Mouse (Mus musculus) spleen, adult 18-20 months (tissue): ENCODE measurements around the gene Tgfb1.

Experiments
- DNase-seq, 2 experiments: peaks; one replicate each; pipeline ENCODE4 v3.0.0; 2022; ENCODE audit warnings: mixed read lengths in 2 of 2

The Tgfb1 gene

GRCm38 (mm10) chr7:25676085-25676781, 10.6 kb upstream of the Tgfb1 start:
- no peak for DNase-seq

- DNase-seq, result no peak
Measured at GRCm38 (mm10) chr7:25677013-25677412, 9.8 kb upstream of the Tgfb1 start.

GRCm38 (mm10) chr7:25679971-25680370, 6.8 kb upstream of the Tgfb1 start:
- no peak for DNase-seq

GRCm38 (mm10) chr7:25680514-25681258, 6.1 kb upstream of the Tgfb1 start, which contains the start of gene B9d2:
Gene B9d2, plus strand, starts transcription at chr7:25680780.
- DNase-seq, result peak; percentile 98 to 99

- peak; percentile 25 to 30 for DNase-seq
Measured at GRCm38 (mm10) chr7:25681341-25682231, 5.2 kb upstream of the Tgfb1 start.

- peak; percentile 60 to 65 for DNase-seq
Measured at GRCm38 (mm10) chr7:25683474-25684180, 3.2 kb upstream of the Tgfb1 start.

- no peak for DNase-seq
Measured at GRCm38 (mm10) chr7:25684659-25685058, 2.1 kb upstream of the Tgfb1 start.

- no peak for DNase-seq
Measured at GRCm38 (mm10) chr7:25685926-25686470, 804 bp upstream of the Tgfb1 start.

GRCm38 (mm10) chr7:25687811-25688401, 1.1 kb downstream of the Tgfb1 start:
- peak; percentile 74 to 86 for DNase-seq

- DNase-seq, result peak; percentile 82 to 83
Measured at GRCm38 (mm10) chr7:25688810-25689586, 2.2 kb downstream of the Tgfb1 start.

GRCm38 (mm10) chr7:25689603-25690021, 2.8 kb downstream of the Tgfb1 start:
- DNase-seq, result no peak

- no peak for DNase-seq
Measured at GRCm38 (mm10) chr7:25690051-25690450, 3.2 kb downstream of the Tgfb1 start.

GRCm38 (mm10) chr7:25694104-25694503, 7.3 kb downstream of the Tgfb1 start:
- DNase-seq, result no peak

- DNase-seq, result no peak
Measured at GRCm38 (mm10) chr7:25699851-25700250, 13.0 kb downstream of the Tgfb1 start.

GRCm38 (mm10) chr7:25700732-25701131, 13.9 kb downstream of the Tgfb1 start:
- peak in 1 of 2 experiments; percentile 38 for DNase-seq

- DNase-seq, result no peak
Measured at GRCm38 (mm10) chr7:25702350-25702749, 15.5 kb downstream of the Tgfb1 start.

GRCm38 (mm10) chr7:25703793-25704494, 17.1 kb downstream of the Tgfb1 start:
- peak in 1 of 2 experiments; percentile 6 for DNase-seq

GRCm38 (mm10) chr7:25704716-25705364, 18.0 kb downstream of the Tgfb1 start:
- no peak for DNase-seq

- DNase-seq, result no peak
Measured at GRCm38 (mm10) chr7:25705801-25706251, 19.0 kb downstream of the Tgfb1 start.
